Mouse (Mus musculus) thymus, adult 2 months (tissue): ENCODE results near the gene Plcb1. TPM values are rescaled to one million over a fixed set of nuclear protein-coding genes. Genes with fewer than 3 reads are reported as not detected.

Experiments
- DNase-seq: peaks from one replicate; pipeline ENCODE4 v3.0.0; 2021
- H3K27ac ChIP-seq: fragments of 200-500 bp; 2 replicates; pipeline ENCODE4 v1.5.1; 2012; ENCODE audit warnings: low read length, control low read depth; ENCODE audit not compliant: control insufficient read depth, insufficient read depth
- H3K27me3 ChIP-seq: fragments of 200-500 bp; 2 replicates; pipeline ENCODE4 v1.6.1; 2012; ENCODE audit warnings: mild to moderate bottlenecking, low read length, moderate library complexity, mixed read lengths; ENCODE audit not compliant: control insufficient read depth, insufficient read depth
- H3K36me3 ChIP-seq: fragments of 200-500 bp; 2 replicates; pipeline ENCODE4 v1.6.1; 2012; ENCODE audit warnings: mild to moderate bottlenecking, low read length, moderate library complexity; ENCODE audit not compliant: control insufficient read depth, insufficient read depth
- H3K4me1 ChIP-seq: fragments of 200-500 bp; replicated peaks from 2 replicates; pipeline ENCODE4 v1.6.1; 2012; ENCODE audit warnings: low read length; ENCODE audit not compliant: control insufficient read depth, insufficient read depth
- H3K4me3 ChIP-seq: fragments of 200-500 bp; 2 replicates; pipeline ENCODE4 v1.5.1; 2012; ENCODE audit warnings: mild to moderate bottlenecking, low read length, control low read depth, moderate library complexity; ENCODE audit not compliant: control insufficient read depth, insufficient read depth
- CTCF ChIP-seq: fragments of 200-500 bp; IDR thresholded peaks from 2 replicates; pipeline ENCODE4 v1.5.1; 2012; ENCODE audit warnings: mild to moderate bottlenecking, control low read depth, low read length, moderate library complexity, borderline replicate concordance; ENCODE audit not compliant: control insufficient read depth, poor library complexity, insufficient read depth; ENCODE audit errors: extremely low read depth
- POLR2A ChIP-seq: fragments of 200-500 bp; IDR thresholded peaks from 2 replicates; pipeline ENCODE4 v1.6.1; 2012; ENCODE audit warnings: mild to moderate bottlenecking, low read length, control low read depth, moderate library complexity; ENCODE audit not compliant: control insufficient read depth, poor library complexity, insufficient read depth; ENCODE audit errors: extremely low read depth
- WGBS: fragments of 180-500 bp; shearing (Covaris S2); methylation state at CpG from one replicate; pipeline ENCODE4 v1.1.7; 2018; 5-methylcytosine and 5-hydroxymethylcytosine counted together
- polyA plus RNA-seq: library from polyadenylated mRNA; depleted of rRNA; stranded (reverse); fragments of >200 nt; gene quantifications from 2 replicates; pipeline ENCODE4 v1.2.3, GENCODE M21; 2012

The Plcb1 gene
- polyA plus RNA-seq, 1 experiment = 0.32 TPM

DNA sequence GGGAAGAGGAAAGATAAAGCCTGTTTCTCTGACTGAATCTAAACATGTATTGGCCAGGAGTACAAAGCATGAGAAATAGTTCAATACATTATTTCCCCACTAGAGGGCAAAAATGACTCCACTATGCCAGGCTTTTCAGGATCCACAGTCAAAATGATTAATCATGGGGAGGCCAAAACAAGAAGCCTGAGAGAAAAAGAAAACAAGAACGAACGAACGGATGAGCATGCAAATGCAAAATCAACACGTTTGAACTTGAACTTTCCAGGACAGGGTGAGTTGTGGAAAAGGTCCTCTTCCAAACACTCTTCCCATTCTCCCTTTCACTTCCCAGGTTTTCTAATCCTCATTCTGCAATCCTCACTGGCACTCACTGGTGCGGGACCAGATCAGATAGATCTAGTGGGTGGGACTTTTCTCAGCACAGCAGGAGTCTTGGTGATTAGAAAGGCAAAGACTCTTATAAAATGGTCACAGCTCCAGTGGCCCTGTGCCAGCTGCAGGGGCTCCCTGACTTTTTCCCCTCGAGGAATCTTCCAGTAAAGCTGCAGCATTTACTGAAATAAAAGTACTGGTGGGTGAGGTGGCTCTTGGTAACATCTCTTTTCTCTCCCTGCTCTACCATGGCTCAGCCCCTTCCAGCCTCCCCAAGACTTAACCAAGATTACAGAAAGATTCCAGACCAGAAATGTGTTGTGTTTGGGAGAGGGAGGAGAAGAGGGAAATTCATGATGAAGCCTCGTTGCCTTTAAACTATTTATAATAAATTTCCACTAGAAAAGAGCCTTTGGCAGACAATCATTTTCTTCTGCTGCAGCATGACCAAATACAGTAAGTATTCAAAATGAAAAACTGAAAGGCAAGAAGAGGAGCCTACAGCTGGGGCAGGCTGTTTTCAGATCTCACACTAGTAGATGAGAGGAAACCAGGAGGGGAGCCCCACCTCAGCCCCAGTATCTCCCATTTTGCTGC, 654.0 kb downstream of the Plcb1 start:
- H3K27ac ChIP-seq = no peak overlapping the region
- DNase-seq = no peak
- H3K4me3 ChIP-seq = no peak overlapping the region
- no peak for TF ChIP-seq CTCF
- TF ChIP-seq POLR2A = no peak
- H3K27me3 ChIP-seq = no peaks in the 10 kb centered on the region
- no peaks in the 10 kb centered on the region for H3K4me1 ChIP-seq
- no peaks in the 10 kb centered on the region for H3K36me3 ChIP-seq
- WGBS = 27% methylated on average over 7 of the region's 7 CpGs

DNA sequence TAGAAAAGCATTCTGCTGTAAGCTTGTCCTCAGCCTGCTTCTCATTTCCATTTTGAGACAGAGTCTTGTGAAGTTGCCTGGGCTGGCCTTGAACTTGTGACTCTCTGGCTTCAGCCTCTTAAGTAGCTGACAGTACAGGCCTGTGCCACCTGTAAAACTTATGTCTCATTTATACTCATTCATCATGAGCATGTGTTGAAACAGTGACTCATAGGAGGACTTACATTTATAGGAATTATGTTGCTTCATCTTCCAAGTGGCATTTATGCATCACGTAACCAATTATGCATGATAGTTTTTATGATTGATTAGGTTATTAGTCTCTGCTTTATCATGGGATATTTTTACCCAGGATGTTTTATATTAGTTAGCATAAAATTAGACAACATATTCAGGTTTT, 667.7 kb downstream of the Plcb1 start:
- no peak overlapping the region for H3K4me3 ChIP-seq
- H3K36me3 ChIP-seq = no peaks in the 10 kb centered on the region
- no peak for DNase-seq
- no peak for TF ChIP-seq CTCF
- TF ChIP-seq POLR2A = no peak
- WGBS = 98% methylated on average over 1 of the region's 1 CpGs
- H3K4me1 ChIP-seq = no peaks in the 10 kb centered on the region
- no peak overlapping the region for H3K27ac ChIP-seq
- H3K27me3 ChIP-seq = no peaks in the 10 kb centered on the region

DNA sequence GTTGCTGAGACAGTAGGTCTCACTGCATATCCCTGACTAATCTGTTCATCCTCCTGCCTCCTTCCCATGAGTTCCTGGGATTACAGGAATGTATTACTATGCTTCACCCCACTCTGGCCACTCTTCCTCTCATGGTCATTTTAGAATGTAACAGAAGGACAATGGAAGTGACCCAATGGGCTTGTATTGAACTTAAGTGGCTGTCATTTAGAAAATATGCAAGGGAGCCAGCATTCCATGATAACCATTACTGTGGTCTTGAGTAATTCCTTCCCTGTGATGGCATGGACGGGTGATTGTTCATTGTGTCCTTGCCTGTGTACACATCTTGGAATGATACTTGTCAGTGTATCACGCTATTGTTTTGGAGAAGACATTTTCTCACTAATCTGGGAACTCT, 668.1 kb downstream of the Plcb1 start:
- no peak for DNase-seq
- Histone ChIP-seq H3K4me3 (no peak overlapping the region), H3K27me3 (no peaks in the 10 kb centered on the region), H3K36me3 (no peaks in the 10 kb centered on the region), H3K4me1 (no peaks in the 10 kb centered on the region), H3K27ac (no peak overlapping the region)
- TF ChIP-seq POLR2A = no peak
- TF ChIP-seq CTCF = no peak
- 97% methylated on average over 2 of the region's 2 CpGs for WGBS

DNA sequence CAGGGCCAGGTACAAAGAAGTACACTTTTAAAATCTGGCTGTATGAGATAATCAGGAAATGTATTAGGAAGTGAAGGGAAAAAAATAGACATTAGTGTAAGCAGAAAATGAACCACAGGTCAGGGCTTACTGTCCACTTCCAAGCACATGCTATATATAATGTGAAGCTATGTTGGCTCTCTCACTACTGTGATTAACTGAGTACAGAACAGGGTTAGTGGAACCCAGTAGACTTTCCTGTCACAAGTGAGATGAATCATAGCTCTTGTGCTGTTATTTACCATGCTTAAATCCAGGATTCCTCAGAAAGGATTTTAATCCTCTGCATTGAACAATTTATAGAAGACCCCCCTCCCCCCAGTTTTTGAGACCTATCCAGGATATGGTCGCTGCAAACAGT, 668.6 kb downstream of the Plcb1 start:
- no peak for DNase-seq
- Histone ChIP-seq H3K4me1 (no peaks in the 10 kb centered on the region), H3K27ac (no peak overlapping the region), H3K27me3 (no peaks in the 10 kb centered on the region), H3K36me3 (no peaks in the 10 kb centered on the region), H3K4me3 (no peak overlapping the region)
- TF ChIP-seq CTCF = no peak
- TF ChIP-seq POLR2A = no peak
- 65% methylated on average over 1 of the region's 1 CpGs for WGBS

DNA sequence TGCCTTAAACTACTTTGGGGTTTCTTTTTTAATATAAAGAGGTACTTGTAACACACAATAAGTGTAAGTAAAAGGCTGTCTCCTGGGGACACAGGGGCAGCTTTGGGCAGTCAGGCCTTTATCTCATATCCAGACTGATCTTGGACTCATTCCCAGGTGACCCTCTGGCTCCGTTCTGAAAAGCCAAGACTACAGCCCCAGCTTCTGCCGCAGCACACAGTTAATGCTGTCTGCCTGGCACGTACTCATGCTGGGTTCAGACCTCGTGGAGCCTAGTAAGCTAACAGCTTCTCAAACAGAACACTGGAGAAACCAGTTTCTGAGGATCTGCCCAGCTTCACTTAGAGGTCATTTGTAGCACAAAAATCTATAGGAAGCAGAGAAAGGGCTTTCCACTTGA, 682.0 kb downstream of the Plcb1 start:
- no peaks in the 10 kb centered on the region for H3K27me3 ChIP-seq
- H3K36me3 ChIP-seq = no peaks in the 10 kb centered on the region
- no peak for TF ChIP-seq POLR2A
- no peak for TF ChIP-seq CTCF
- H3K27ac ChIP-seq = no peak overlapping the region
- H3K4me1 ChIP-seq = no peaks in the 10 kb centered on the region
- H3K4me3 ChIP-seq = no peak overlapping the region
- 86% methylated on average over 4 of the region's 4 CpGs for WGBS
- no peak for DNase-seq

DNA sequence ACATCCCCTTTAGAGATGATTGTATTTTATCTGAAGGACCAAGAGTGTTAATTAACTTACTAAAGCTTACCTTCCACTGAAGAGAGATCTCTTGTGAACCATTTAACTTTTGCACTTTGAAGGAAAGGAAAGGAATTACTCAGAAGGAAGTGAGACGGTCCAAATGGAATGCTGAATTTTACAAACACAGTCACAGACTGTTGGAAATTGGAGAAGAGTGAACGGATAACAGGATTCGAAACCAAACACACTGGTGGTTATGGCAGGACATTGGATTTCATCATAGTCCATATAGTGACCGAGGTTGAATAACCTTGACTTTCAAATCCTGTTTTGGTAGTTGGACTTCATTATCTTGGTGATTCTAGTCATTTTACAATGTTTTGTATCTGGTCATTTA, 688.2 kb downstream of the Plcb1 start:
- Histone ChIP-seq H3K4me1 (no peaks in the 10 kb centered on the region), H3K4me3 (no peak overlapping the region), H3K27me3 (no peaks in the 10 kb centered on the region), H3K27ac (no peak overlapping the region), H3K36me3 (no peaks in the 10 kb centered on the region)
- WGBS = 88% methylated on average over 4 of the region's 4 CpGs
- no peak for DNase-seq
- TF ChIP-seq CTCF = no peak
